Mouse (Mus musculus): ENCODE measurements around the gene Rab11fip2.

The Rab11fip2 gene

GRCm38 (mm10) chr19:59943322-59943871 lies at the start of gene Rab11fip2:
Gene Rab11fip2 (minus strand): TSS chr19:59943654.
- DNase-seq (ENCODE audit: low read depth): peak; percentile 61

- DNase-seq (ENCODE audit: low read depth): no peak
Observed at GRCm38 (mm10) chr19:59981588-59981987, 38.1 kb upstream of the Rab11fip2 start.

GRCm38 (mm10) chr19:59954936-59955335 lies 11.5 kb upstream of the Rab11fip2 start:
- no peak for DNase-seq (ENCODE audit: low read depth)

GRCm38 (mm10) chr19:59949731-59950130 lies 6.3 kb upstream of the Rab11fip2 start:
- DNase-seq (ENCODE audit: low read depth): no peak

GRCm38 (mm10) chr19:59942716-59943321 lies 635 bp downstream of the Rab11fip2 start:
- no peak for DNase-seq (ENCODE audit: low read depth)

GRCm38 (mm10) chr19:59939711-59940110 lies 3.7 kb downstream of the Rab11fip2 start:
- no peak for DNase-seq (ENCODE audit: low read depth)

GRCm38 (mm10) chr19:59932085-59932484 lies 11.4 kb downstream of the Rab11fip2 start:
- DNase-seq (ENCODE audit: low read depth): no peak

GRCm38 (mm10) chr19:59928672-59929071 lies 14.8 kb downstream of the Rab11fip2 start:
- no peak for DNase-seq (ENCODE audit: low read depth)

GRCm38 (mm10) chr19:59926125-59926524 lies 17.3 kb downstream of the Rab11fip2 start:
- no peak for DNase-seq (ENCODE audit: low read depth)

GRCm38 (mm10) chr19:59920846-59921245 lies 22.6 kb downstream of the Rab11fip2 start:
- DNase-seq (ENCODE audit: low read depth): no peak

GRCm38 (mm10) chr19:59917901-59918613 lies 25.4 kb downstream of the Rab11fip2 start:
- no peak for DNase-seq (ENCODE audit: low read depth)

- no peak for DNase-seq (ENCODE audit: low read depth)
Observed at GRCm38 (mm10) chr19:59911554-59911953, 31.9 kb downstream of the Rab11fip2 start.

GRCm38 (mm10) chr19:59905296-59906081 lies 38.0 kb downstream of the Rab11fip2 start:
- DNase-seq (ENCODE audit: low read depth): peak; percentile 60

- DNase-seq (ENCODE audit: low read depth): peak; percentile 40
Observed at GRCm38 (mm10) chr19:59899965-59900364, 43.5 kb downstream of the Rab11fip2 start.

- DNase-seq (ENCODE audit: low read depth): no peak
Observed at GRCm38 (mm10) chr19:59898301-59898700, 45.2 kb downstream of the Rab11fip2 start.

- no peak for DNase-seq (ENCODE audit: low read depth)
Observed at GRCm38 (mm10) chr19:59889383-59889782, 54.1 kb downstream of the Rab11fip2 start.

GRCm38 (mm10) chr19:59888846-59889245 lies 54.6 kb downstream of the Rab11fip2 start:
- DNase-seq (ENCODE audit: low read depth): no peak

- no peak for DNase-seq (ENCODE audit: low read depth)
Observed at GRCm38 (mm10) chr19:59887866-59888265, 55.6 kb downstream of the Rab11fip2 start.

- DNase-seq (ENCODE audit: low read depth): no peak
Observed at GRCm38 (mm10) chr19:59885301-59885700, 58.2 kb downstream of the Rab11fip2 start.

- DNase-seq (ENCODE audit: low read depth): no peak
Observed at GRCm38 (mm10) chr19:59877238-59877637, 66.2 kb downstream of the Rab11fip2 start.

GRCm38 (mm10) chr19:59866666-59867065 lies 76.8 kb downstream of the Rab11fip2 start:
- DNase-seq (ENCODE audit: low read depth): no peak

- DNase-seq (ENCODE audit: low read depth): no peak
Observed at GRCm38 (mm10) chr19:59862423-59862822, 81.0 kb downstream of the Rab11fip2 start.

- DNase-seq (ENCODE audit: low read depth): no peak
Observed at GRCm38 (mm10) chr19:59860799-59861198, 82.7 kb downstream of the Rab11fip2 start.

Measured in c-Kit-positive CD71-positive TER-119-negative erythroid progenitor cells, embryonic 14.5 days (primary cell).